Mouse (Mus musculus) ES-Bruce4 (cell line): ENCODE data around the gene B230217C12Rik.

Source experiments
- CTCF ChIP-seq: IDR thresholded peaks from one replicate; pipeline ENCODE4 v1.8.1; 2011; ENCODE audit warnings: low read depth, low read length
- POLR2A ChIP-seq: IDR thresholded peaks from one replicate; pipeline ENCODE4 v1.8.1; 2011; ENCODE audit warnings: low read length; ENCODE audit not compliant: insufficient read depth

- TF ChIP-seq CTCF: no peak
- TF ChIP-seq POLR2A: no peak
Measured at GRCm38 (mm10) chr11:97867591-97867990, 27.0 kb downstream of the B230217C12Rik start.
